Comparison of ENCODE assay signal across 8 mouse cellular contexts in genomic region chr17:45618941-45619385, GRCm38 (mm10). TPM values are rescaled to one million over a fixed set of nuclear protein-coding genes. Genes with fewer than 3 reads are reported as not detected.
DNase-seq lines count a peak whose midpoint lies in the region; ATAC-seq and TF ChIP-seq lines count a peak whose summit lies in the region.

No protein-coding gene starts in this region.

- WGBS in lung, embryonic 14.5 days: 21% methylated on average over 8 of the region's 8 CpGs
- WGBS in stomach, postnatal 0 days: 36% methylated on average over 8 of the region's 8 CpGs

- H3K27ac ChIP-seq in lung, embryonic 14.5 days (ENCODE audit: low read depth): peak overlapping the region; percentile 87
- H3K27ac ChIP-seq in stomach, postnatal 0 days (replicated peaks): peak overlapping the region; percentile 69

- peak overlapping the region; percentile 49 for H3K4me2 ChIP-seq in lung, embryonic 14.5 days
- peak overlapping the region; percentile 21 for H3K4me2 ChIP-seq in stomach, postnatal 0 days (replicated peaks; ENCODE audit: low read depth)

- no peak for TF ChIP-seq EP300 in stomach, postnatal 0 days (optimal IDR thresholded peaks at IDR 0.05)

- peak overlapping the region; percentile 14; the same call in 1 of the 2 replicates for H3K4me3 ChIP-seq in lung, embryonic 14.5 days (ENCODE audit: low read depth, low read length)
- H3K4me3 ChIP-seq in stomach, postnatal 0 days (ENCODE audit: low read depth, low read length): no peak overlapping the region

- ATAC-seq in lung, embryonic 14.5 days (ENCODE audit: insufficient read depth): peak; percentile 65; the same call in 1 of the 2 replicates
- ATAC-seq in stomach, postnatal 0 days (ENCODE audit: low FRiP score, low TSS enrichment): no peak

- DNase-seq in B cell, adult 2 months: peak; percentile 27 to 28
- peak; percentile 89 for DNase-seq in ZHBTc4 (ENCODE audit: low read depth, low spot score)
- DNase-seq in heart, adult 8-10 months (ENCODE audit: low spot score): peak; percentile 67
- DNase-seq in kidney, adult 18-20 months: peak; percentile 52
- DNase-seq in lung, embryonic 14.5 days: peak; percentile 53
- no peak for DNase-seq in stomach, postnatal 0 days (ENCODE audit: low spot score)
- no peak for DNase-seq in layer of hippocampus, postnatal 14 days (ENCODE audit: low spot score in 2 of 2)
- DNase-seq in cerebellum, postnatal 10 days: no peak

- peak overlapping the region; percentile 1 for H3K9ac ChIP-seq in lung, embryonic 14.5 days
- peak overlapping the region; percentile 52 for H3K9ac ChIP-seq in stomach, postnatal 0 days (ENCODE audit: low read length)

- peaks cover 5% of the 10 kb centered on the region; the same call in 1 of the 2 replicates for H3K4me1 ChIP-seq in lung, embryonic 14.5 days (ENCODE audit: insufficient read depth)
- no peaks in the 10 kb centered on the region for H3K4me1 ChIP-seq in stomach, postnatal 0 days (replicated peaks; ENCODE audit: control insufficient read depth, insufficient read depth)

- H3K27me3 ChIP-seq in lung, embryonic 14.5 days (ENCODE audit: insufficient read depth, low read length): no peaks in the 10 kb centered on the region
- H3K27me3 ChIP-seq in stomach, postnatal 0 days (ENCODE audit: control insufficient read depth, insufficient read depth, low read length): no peaks in the 10 kb centered on the region

- no peaks in the 10 kb centered on the region for H3K36me3 ChIP-seq in lung, embryonic 14.5 days (ENCODE audit: insufficient read depth)
- H3K36me3 ChIP-seq in stomach, postnatal 0 days (ENCODE audit: control insufficient read depth, insufficient read depth, low read length): no peaks in the 10 kb centered on the region

- TF ChIP-seq CTCF in lung, embryonic 14.5 days (IDR thresholded peaks at IDR 0.05; ENCODE audit: low read depth): no peak
- TF ChIP-seq CTCF in stomach, postnatal 0 days (IDR thresholded peaks at IDR 0.05; ENCODE audit: low read depth): no peak

- no peaks in the 10 kb centered on the region for H3K9me3 ChIP-seq in lung, embryonic 14.5 days (ENCODE audit: low read depth, low read length)
- H3K9me3 ChIP-seq in stomach, postnatal 0 days (ENCODE audit: control insufficient read depth, low read length): no peaks in the 10 kb centered on the region

RNA-seq across cellular contexts. Expression of gene Mymx, which starts 17.1 kb away (rescaled TPM):
- not detected for total RNA-seq in heart, adult 8-10 months (2022)
- polyA plus RNA-seq in lung, embryonic 14.5 days (2014; fragmentation: Nextera tagmentation; extraction: Ambion mirVana): not detected in 2 replicates
- 1.2 and 1.5 TPM in 2 replicates for polyA plus RNA-seq in stomach, postnatal 0 days (2015; fragmentation: Nextera tagmentation; extraction: Ambion mirVana)
- not detected for total RNA-seq in layer of hippocampus, postnatal 14 days (2021)

RNA-seq across cellular contexts. Expression of gene Slc29a1, which starts 19.6 kb away (rescaled TPM):
- 10 to 100 TPM; 58.9 to 70.8 (median 66.9) TPM for total RNA-seq in heart, adult 8-10 months (2022)
- 75.4 and 82.2 TPM in 2 replicates for polyA plus RNA-seq in lung, embryonic 14.5 days (2014; fragmentation: Nextera tagmentation; extraction: Ambion mirVana)
- 49.4 and 55.3 TPM in 2 replicates for polyA plus RNA-seq in stomach, postnatal 0 days (2015; fragmentation: Nextera tagmentation; extraction: Ambion mirVana)
- 10 to 100 TPM; 17.5 to 22.9 TPM for total RNA-seq in layer of hippocampus, postnatal 14 days (2021)

RNA-seq across cellular contexts. Expression of gene Capn11, which starts 40.2 kb away (rescaled TPM):
- under 1 TPM in 1 of 4 experiments, not detected in 3; 0.97 TPM for total RNA-seq in heart, adult 8-10 months (2022)
- polyA plus RNA-seq in lung, embryonic 14.5 days (2014; fragmentation: Nextera tagmentation; extraction: Ambion mirVana): 0.07 TPM in 1 of 2 replicates, not detected in the other
- 0.06 TPM in 2 replicates for polyA plus RNA-seq in stomach, postnatal 0 days (2015; fragmentation: Nextera tagmentation; extraction: Ambion mirVana)
- under 1 TPM; 0.14 to 0.25 TPM for total RNA-seq in layer of hippocampus, postnatal 14 days (2021)

RNA-seq across cellular contexts. Expression of gene Hsp90ab1, which starts 45.9 kb away (rescaled TPM):
- total RNA-seq in heart, adult 8-10 months (2022): 1,000 to 10,000 TPM; 1,121 to 1,613 (median 1,357) TPM
- 1,512 and 1,564 TPM in 2 replicates for polyA plus RNA-seq in lung, embryonic 14.5 days (2014; fragmentation: Nextera tagmentation; extraction: Ambion mirVana)
- 715 and 750 TPM in 2 replicates for polyA plus RNA-seq in stomach, postnatal 0 days (2015; fragmentation: Nextera tagmentation; extraction: Ambion mirVana)
- 1,000 to 10,000 TPM; 1,658 to 1,733 TPM for total RNA-seq in layer of hippocampus, postnatal 14 days (2021)

RNA-seq across cellular contexts. Expression of gene Slc35b2, which starts 55.3 kb away (rescaled TPM):
- 10 to 100 TPM; 23.1 to 27.9 (median 25.3) TPM for total RNA-seq in heart, adult 8-10 months (2022)
- 130 and 137 TPM in 2 replicates for polyA plus RNA-seq in lung, embryonic 14.5 days (2014; fragmentation: Nextera tagmentation; extraction: Ambion mirVana)
- 72.7 and 76.8 TPM in 2 replicates for polyA plus RNA-seq in stomach, postnatal 0 days (2015; fragmentation: Nextera tagmentation; extraction: Ambion mirVana)
- total RNA-seq in layer of hippocampus, postnatal 14 days (2021): 10 to 100 TPM; 47.3 to 52.8 TPM

Comparison
In these comparisons a context has a peak if more than half of its experiments do, and no peak if none do; other contexts are left out.
1. DNase-seq: peak in B cell, adult 2 months (2 of 2), ZHBTc4 (single experiment), heart, adult 8-10 months (single experiment), kidney, adult 18-20 months (single experiment) and lung, embryonic 14.5 days (single experiment); none in stomach, postnatal 0 days (single experiment), layer of hippocampus, postnatal 14 days (0 of 2) and cerebellum, postnatal 10 days (0 of 2).